In genomic region chr2:121505942-121506882, GRCm38 (mm10) we compare ENCODE assay signal across 8 mouse cellular contexts. TPM values are rescaled to one million over a fixed set of nuclear protein-coding genes. Genes with fewer than 3 reads are reported as not detected.
DNase-seq lines count a peak whose midpoint lies in the region; ATAC-seq and TF ChIP-seq lines count a peak whose summit lies in the region.
"Not testable (repeated sequence)": the region's sequence is repeated elsewhere in the genome, so short reads cannot be mapped to it uniquely, and the experiment has no call there.

Gene Mfap1a, minus strand, starts transcription at chr2:121506665.
Gene Wdr76, plus strand, starts transcription at chr2:121506723.

- not testable (repeated sequence) for TF ChIP-seq CTCF in CH12.LX (conservative IDR thresholded peaks at IDR 0.05 in 1 of 2, IDR thresholded peaks at IDR 0.05 in 1 of 2; ENCODE audit: low read depth in 2 of 2, low read length in 2 of 2); testis, adult 2 months (IDR thresholded peaks at IDR 0.05; ENCODE audit: control insufficient read depth, insufficient read depth, insufficient replicate concordance, low read depth, low read length)
- peak; percentile 19; the same call in 1 of the 2 replicates for TF ChIP-seq CTCF in heart, postnatal 0 days (IDR thresholded peaks at IDR 0.05; ENCODE audit: low read depth)

- peak; percentile 96 for DNase-seq in CH12.LX (ENCODE audit: extremely low read depth)
- peak; percentile 92 for DNase-seq in c-Kit-positive CD71-positive TER-119-negative erythroid progenitor cells, embryonic 14.5 days (ENCODE audit: low read depth)
- peak; percentile 91 for DNase-seq in forebrain, embryonic 11.5 days (ENCODE audit: low spot score)
- peak; percentile 94 for DNase-seq in heart, postnatal 0 days (ENCODE audit: low spot score)
- peak; percentile 82 to 90 for DNase-seq in kidney, postnatal 4 days

- peaks cover 51% of the 10 kb centered on the region for H3K79me2 ChIP-seq in CH12.LX (replicated peaks; ENCODE audit: control insufficient read depth, extremely low read depth, insufficient read depth, poor library complexity, severe bottlenecking)

- H3K4me2 ChIP-seq in CH12.LX (ENCODE audit: insufficient read depth, low read depth, poor library complexity, severe bottlenecking): peak within 1 kb of the TSS; percentile 96
- H3K4me2 ChIP-seq in forebrain, embryonic 11.5 days (ENCODE audit: low read depth, low read length, severe bottlenecking): peak within 1 kb of the TSS; percentile 54
- peak within 1 kb of the TSS; percentile 76 for H3K4me2 ChIP-seq in heart, postnatal 0 days (ENCODE audit: low read depth, low read length)
- peak within 1 kb of the TSS; percentile 74 for H3K4me2 ChIP-seq in liver, embryonic 16.5 days (ENCODE audit: low read depth, low read length)
- H3K4me2 ChIP-seq in neural tube, embryonic 13.5 days: peak within 1 kb of the TSS; percentile 75

- H3K4me1 ChIP-seq in CH12.LX (ENCODE audit: control insufficient read depth in 1 of 2, insufficient read depth in 2 of 2): peaks cover 7 to 25% of the 10 kb centered on the region in 2 experiments; a peak in 2 of 4 replicates
- H3K4me1 ChIP-seq in forebrain, embryonic 11.5 days (replicated peaks; ENCODE audit: control insufficient read depth, insufficient read depth, low read length); testis, adult 2 months (ENCODE audit: control insufficient read depth, insufficient read depth, low read length): not testable (repeated sequence)
- peaks cover 11% of the 10 kb centered on the region for H3K4me1 ChIP-seq in heart, postnatal 0 days (ENCODE audit: control insufficient read depth, insufficient read depth)
- H3K4me1 ChIP-seq in liver, embryonic 16.5 days (ENCODE audit: control insufficient read depth, low read depth, low read length): peaks cover 19% of the 10 kb centered on the region
- peaks cover 24% of the 10 kb centered on the region for H3K4me1 ChIP-seq in neural tube, embryonic 13.5 days (replicated peaks)

- not testable (repeated sequence) for H3K27me3 ChIP-seq in CH12.LX (replicated peaks); forebrain, embryonic 11.5 days (ENCODE audit: control insufficient read depth, insufficient read depth, low read length); heart, postnatal 0 days (ENCODE audit: control insufficient read depth, insufficient read depth, low read length); liver, embryonic 16.5 days (ENCODE audit: control insufficient read depth, insufficient read depth, low read depth, low read length); neural tube, embryonic 13.5 days; testis, adult 2 months (ENCODE audit: control insufficient read depth, insufficient read depth, low read length)

- H3K27ac ChIP-seq in CH12.LX (ENCODE audit: insufficient read depth, low read depth): peak within 1 kb of the TSS; percentile 30; the same call in 1 of the 2 replicates
- H3K27ac ChIP-seq in forebrain, embryonic 11.5 days (ENCODE audit: low read depth, low read length): not testable (repeated sequence)
- H3K27ac ChIP-seq in heart, postnatal 0 days (ENCODE audit: low read depth): peak within 1 kb of the TSS; percentile 82
- H3K27ac ChIP-seq in liver, embryonic 16.5 days (ENCODE audit: low read length): peak within 1 kb of the TSS; percentile 83
- H3K27ac ChIP-seq in neural tube, embryonic 13.5 days (replicated peaks): peak within 1 kb of the TSS; percentile 71
- H3K27ac ChIP-seq in testis, adult 2 months (ENCODE audit: control insufficient read depth, insufficient read depth, low read depth, low read length): peak within 1 kb of the TSS; percentile 88

- dilution Hi-C loops in CH12.LX (cut with MboI; ENCODE audit: extremely low pct_ligation_motif_present, extremely low pct_unique_long_range_greater_than_20kb, low sequenced_read_pairs): not testable (repeated sequence)

- in situ Hi-C loops in CH12.LX (cut with MboI; ENCODE audit: low pct_ligation_motif_present, low pct_unique_long_range_greater_than_20kb, low sequenced_read_pairs): not testable (repeated sequence)

- H3K9me3 ChIP-seq in CH12.LX (replicated peaks; ENCODE audit: low read length); forebrain, embryonic 11.5 days (ENCODE audit: control insufficient read depth, low read length); heart, postnatal 0 days (replicated peaks; ENCODE audit: control insufficient read depth, low read length); liver, embryonic 16.5 days (replicated peaks; ENCODE audit: control insufficient read depth, low read length); neural tube, embryonic 13.5 days: not testable (repeated sequence)

- peak; percentile 90 for ATAC-seq in forebrain, embryonic 11.5 days (replicated peaks; ENCODE audit: low FRiP score)
- peak; percentile 91 for ATAC-seq in heart, postnatal 0 days (ENCODE audit: insufficient read depth, low read depth)
- peak; percentile 96 for ATAC-seq in liver, embryonic 16.5 days (ENCODE audit: low read depth)
- ATAC-seq in neural tube, embryonic 13.5 days (ENCODE audit: low read depth): peak; percentile 94

- TF ChIP-seq RAD21 in CH12.LX (IDR thresholded peaks at IDR 0.05; ENCODE audit: low read depth, low read length): not testable (repeated sequence)

- not testable (repeated sequence) for TF ChIP-seq EP300 in CH12.LX (IDR thresholded peaks at IDR 0.05; ENCODE audit: low read length); heart, postnatal 0 days (IDR thresholded peaks at IDR 0.05; ENCODE audit: low read depth)

- peak; percentile 90 for TF ChIP-seq POLR2A in CH12.LX (IDR thresholded peaks at IDR 0.05; ENCODE audit: low read depth, low read length)
- TF ChIP-seq POLR2A in testis, adult 2 months (IDR thresholded peaks at IDR 0.05; ENCODE audit: control insufficient read depth, low read depth, low read length): peak; percentile 92

- 6% methylated on average over 35 of the region's 42 CpGs for WGBS in forebrain, embryonic 11.5 days
- WGBS in heart, postnatal 0 days: 4% methylated on average over 38 of the region's 42 CpGs
- 4% methylated on average over 40 of the region's 42 CpGs for WGBS in liver, embryonic 16.5 days (ENCODE audit: insufficient replicate concordance)
- 5% methylated on average over 42 of the region's 42 CpGs for WGBS in neural tube, embryonic 13.5 days

- H3K9ac ChIP-seq in CH12.LX (ENCODE audit: insufficient read depth, low read depth): peak within 1 kb of the TSS; percentile 62
- H3K9ac ChIP-seq in forebrain, embryonic 11.5 days (ENCODE audit: low read length): peak within 1 kb of the TSS; percentile 58
- H3K9ac ChIP-seq in heart, postnatal 0 days (replicated peaks; ENCODE audit: low read depth, low read length): peak within 1 kb of the TSS; percentile 73
- peak within 1 kb of the TSS; percentile 84 for H3K9ac ChIP-seq in liver, embryonic 16.5 days (ENCODE audit: low read depth, low read length)
- H3K9ac ChIP-seq in neural tube, embryonic 13.5 days: peak within 1 kb of the TSS; percentile 75

- peak within 1 kb of the TSS; percentile 56 to 65 (median 57) for H3K4me3 ChIP-seq in CH12.LX (replicated peaks in 1 of 3; ENCODE audit: low read depth in 2 of 3, low read length in 2 of 3, poor library complexity in 1 of 3)
- peak within 1 kb of the TSS; percentile 46 for H3K4me3 ChIP-seq in forebrain, embryonic 11.5 days (ENCODE audit: low read depth, low read length)
- peak within 1 kb of the TSS; percentile 63 for H3K4me3 ChIP-seq in heart, postnatal 0 days (ENCODE audit: low read depth, low read length)
- H3K4me3 ChIP-seq in liver, embryonic 16.5 days (ENCODE audit: low read depth, low read length): peak within 1 kb of the TSS; percentile 78
- H3K4me3 ChIP-seq in neural tube, embryonic 13.5 days: peak within 1 kb of the TSS; percentile 57
- peak within 1 kb of the TSS; percentile 96 for H3K4me3 ChIP-seq in testis, adult 2 months (ENCODE audit: control insufficient read depth, low read depth, low read length)

- H3K36me3 ChIP-seq in CH12.LX (replicated peaks in 1 of 2; ENCODE audit: control insufficient read depth in 1 of 2, insufficient read depth in 1 of 2, low read length in 1 of 2): peaks cover 22 to 35% of the 10 kb centered on the region in 2 experiments
- not testable (repeated sequence) for H3K36me3 ChIP-seq in forebrain, embryonic 11.5 days (ENCODE audit: control insufficient read depth, insufficient read depth, low read length); heart, postnatal 0 days (replicated peaks; ENCODE audit: control insufficient read depth, insufficient read depth, low read length); liver, embryonic 16.5 days (ENCODE audit: control insufficient read depth, insufficient read depth); testis, adult 2 months (ENCODE audit: control insufficient read depth, insufficient read depth, low read length)
- H3K36me3 ChIP-seq in neural tube, embryonic 13.5 days: peaks cover 19% of the 10 kb centered on the region

TF ChIP-seq in CH12.LX, 34 proteins besides CTCF, POLR2A, EP300 and RAD21 (continues in another document):
- peak; percentile 71 for TF ChIP-seq NRF1 (IDR thresholded peaks at IDR 0.05; ENCODE audit: low read depth, low read length)

RNA-seq across cellular contexts. Expression of gene Mfap1a, which starts in this region (rescaled TPM):
- 14.0 and 16.8 TPM in 2 replicates for total RNA-seq in CH12.LX (2012; rRNA removed)
- 13.5 and 13.7 TPM in 2 replicates for total RNA-seq in CH12.LX (2014; rRNA removed)
- polyA plus RNA-seq in CH12.LX (2012; ENCODE audit: insufficient read length, low read depth): 23.7 and 27.3 TPM in 2 replicates
- polyA plus RNA-seq in forebrain, embryonic 11.5 days (2014; fragmentation: Nextera tagmentation; extraction: Ambion mirVana): 30.3 and 33.7 TPM in 2 replicates
- total RNA-seq in heart, postnatal 0 days (2014; rRNA removed; ENCODE audit: low replicate concordance): 9.5 and 9.8 TPM in 2 replicates
- 15.7 and 16.0 TPM in 2 replicates for polyA plus RNA-seq in heart, postnatal 0 days (2015; fragmentation: Nextera tagmentation; extraction: Ambion mirVana)
- 10.8 and 11.8 TPM in 2 replicates for polyA plus RNA-seq in liver, embryonic 16.5 days (2015; fragmentation: Nextera tagmentation; extraction: Ambion mirVana)
- polyA plus RNA-seq in neural tube, embryonic 13.5 days (2015; fragmentation: Nextera tagmentation; extraction: Ambion mirVana): 30.1 and 39.3 TPM in 2 replicates
- 3.3 and 4.1 TPM in 2 replicates for polyA plus RNA-seq in testis, adult 2 months (2012; rRNA removed)

RNA-seq across cellular contexts. Expression of gene Wdr76, which starts in this region (rescaled TPM):
- total RNA-seq in CH12.LX (2012; rRNA removed): 17.4 and 20.6 TPM in 2 replicates
- 28.6 and 29.9 TPM in 2 replicates for total RNA-seq in CH12.LX (2014; rRNA removed)
- 22.7 and 26.9 TPM in 2 replicates for polyA plus RNA-seq in CH12.LX (2012; ENCODE audit: insufficient read length, low read depth)
- 16.5 and 18.7 TPM in 2 replicates for polyA plus RNA-seq in forebrain, embryonic 11.5 days (2014; fragmentation: Nextera tagmentation; extraction: Ambion mirVana)
- 7.6 and 9.5 TPM in 2 replicates for total RNA-seq in heart, postnatal 0 days (2014; rRNA removed; ENCODE audit: low replicate concordance)
- 3.4 and 4.0 TPM in 2 replicates for polyA plus RNA-seq in heart, postnatal 0 days (2015; fragmentation: Nextera tagmentation; extraction: Ambion mirVana)
- 6.3 and 7.7 TPM in 2 replicates for polyA plus RNA-seq in liver, embryonic 16.5 days (2015; fragmentation: Nextera tagmentation; extraction: Ambion mirVana)
- polyA plus RNA-seq in neural tube, embryonic 13.5 days (2015; fragmentation: Nextera tagmentation; extraction: Ambion mirVana): 4.2 and 4.5 TPM in 2 replicates
- polyA plus RNA-seq in testis, adult 2 months (2012; rRNA removed): 1.7 TPM in 2 replicates

Comparison
In these comparisons a context has a peak if more than half of its experiments do, and no peak if none do; other contexts are left out.
1. H3K4me3 ChIP-seq: peak in every context shown above with its lines; median percentile 96 in testis, adult 2 months; 78 in liver, embryonic 16.5 days; 63 in heart, postnatal 0 days; 57 in CH12.LX; 57 in neural tube, embryonic 13.5 days; 46 in forebrain, embryonic 11.5 days.